Mouse (Mus musculus) G1E (cell line): ENCODE results near the gene Ctnnbl1. TPM values are rescaled to one million over a fixed set of nuclear protein-coding genes. Genes with fewer than 3 reads are reported as not detected.

Experiments
- ATAC-seq: 2 replicates; pipeline ENCODE4 v1.8.0; 2016; ENCODE audit warnings: mild to moderate bottlenecking; ENCODE audit not compliant: insufficient number of reproducible peaks, poor library complexity, low FRiP score, severe bottlenecking; ENCODE audit errors: extremely low read depth
- DNase-seq: peaks from one replicate; pipeline ENCODE4 v3.0.0; 2012; ENCODE audit warnings: low spot score
- H3K27me3 ChIP-seq: 2 replicates; pipeline ENCODE4 v1.6.1; 2012; ENCODE audit warnings: mild to moderate bottlenecking, low read length, inconsistent platforms; ENCODE audit not compliant: insufficient read depth
- H3K36me3 ChIP-seq: replicated peaks from 2 replicates; pipeline ENCODE3; 2012; ENCODE audit warnings: mild to moderate bottlenecking, inconsistent platforms
- H3K4me1 ChIP-seq: 2 replicates; pipeline ENCODE4 v1.6.1; 2012; ENCODE audit warnings: low read depth, low read length, inconsistent platforms, mixed read lengths; ENCODE audit not compliant: insufficient read depth
- H3K4me3 ChIP-seq: 2 replicates; pipeline ENCODE4 v1.5.1; 2012; ENCODE audit warnings: low read depth, mild to moderate bottlenecking, inconsistent platforms, low read length, moderate library complexity, mixed read lengths
- H3K9me3 ChIP-seq: replicated peaks from 2 replicates; pipeline ENCODE4 v1.6.1; 2012; ENCODE audit warnings: inconsistent platforms
- CTCF ChIP-seq: IDR thresholded peaks from 2 replicates; pipeline ENCODE4 v1.5.1; 2012; ENCODE audit warnings: low read depth, low read length, inconsistent platforms, mixed read lengths
- GATA1 ChIP-seq: IDR thresholded peaks from 2 replicates; pipeline ENCODE4 v1.6.1; 2012; ENCODE audit warnings: borderline replicate concordance, low read length, inconsistent platforms, mixed read lengths
- GATA2 ChIP-seq: IDR thresholded peaks from 2 replicates; pipeline ENCODE4 v1.6.1; 2012; ENCODE audit warnings: low read depth, low read length, inconsistent platforms, borderline replicate concordance
- POLR2AphosphoS5 ChIP-seq: IDR thresholded peaks from 2 replicates; pipeline ENCODE4 v1.6.1; 2012; ENCODE audit warnings: low read depth, low read length, inconsistent platforms; ENCODE audit not compliant: insufficient replicate concordance
- TAL1 ChIP-seq: conservative IDR thresholded peaks from 2 replicates; pipeline ENCODE4 v1.6.1; 2012; ENCODE audit warnings: low read depth, low read length, inconsistent platforms, mixed read lengths
- polyA plus RNA-seq: library from polyadenylated mRNA; stranded (reverse); fragments of >175 nt; gene quantifications from 2 replicates; pipeline ENCODE4 v1.2.3, GENCODE M21; 2012
- total RNA-seq, 2 experiments: library from RNA; stranded (forward) in 1 of 2; stranded (reverse) in 1 of 2; fragments of 200-1000 nt in 1 of 2; fragments of >200 nt in 1 of 2; fragmentation: Nextera tagmentation in 1 of 2; gene quantifications; 2 replicates each; pipeline ENCODE4 v1.2.3; 2014 to 2017

Gene Ctnnbl1
- total and polyA plus RNA-seq, 3 experiments: 22.9 to 53.9 (median 32.4) TPM

- ATAC-seq: no peak
- DNase-seq: no peak
- TF ChIP-seq POLR2AphosphoS5: no peak
- TF ChIP-seq GATA1: no peak
- no peak for TF ChIP-seq GATA2
- H3K4me1 ChIP-seq: no peaks in the 10 kb centered on the region; the same call in 1 of the 2 replicates
- H3K4me3 ChIP-seq: no peak overlapping the region
- no peaks in the 10 kb centered on the region for H3K9me3 ChIP-seq
- H3K27me3 ChIP-seq: no peaks in the 10 kb centered on the region
- H3K36me3 ChIP-seq: peaks cover 88% of the 10 kb centered on the region
Observed at GRCm38 (mm10) chr2:157814116-157814964, 77.1 kb downstream of the Ctnnbl1 start.

DNA sequence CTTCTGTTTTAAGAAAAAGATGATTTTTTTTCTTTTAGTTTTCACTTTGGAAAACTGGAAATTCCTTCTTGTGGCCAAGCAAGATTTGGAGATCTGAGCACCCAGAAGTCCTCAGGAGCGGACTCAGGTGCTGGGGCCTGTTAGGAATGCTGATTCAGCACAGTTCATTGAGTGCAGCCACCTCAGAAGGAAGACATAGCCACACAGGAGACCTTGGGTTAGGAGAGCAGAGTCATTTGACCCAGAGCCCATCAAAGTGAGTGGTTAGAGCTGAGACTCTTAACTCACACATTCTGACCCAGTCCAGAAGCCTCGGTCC lies 77.7 kb downstream of the Ctnnbl1 start:
- TF ChIP-seq GATA1: no peak
- TF ChIP-seq CTCF: no peak
- TF ChIP-seq TAL1: no peak
- TF ChIP-seq GATA2: no peak
- TF ChIP-seq POLR2AphosphoS5: no peak
- ATAC-seq: no peak
- H3K36me3 ChIP-seq: peaks cover 90% of the 10 kb centered on the region

GRCm38 (mm10) chr2:157817672-157818071 lies 80.5 kb downstream of the Ctnnbl1 start:
- Histone ChIP-seq H3K4me3 (no peak overlapping the region), H3K27me3 (no peaks in the 10 kb centered on the region), H3K9me3 (no peaks in the 10 kb centered on the region), H3K4me1 (no peaks in the 10 kb centered on the region; the same call in 1 of the 2 replicates), H3K36me3 (peaks cover 87% of the 10 kb centered on the region)
- ATAC-seq (no peak), DNase-seq (no peak)
- TF ChIP-seq GATA1 (no peak), TAL1 (no peak), POLR2AphosphoS5 (no peak), CTCF (no peak), GATA2 (no peak)

More for the DNA sequence above, 77.7 kb downstream of the Ctnnbl1 start:
- DNase-seq: no peak
- Histone ChIP-seq H3K9me3 (no peaks in the 10 kb centered on the region), H3K4me3 (no peak overlapping the region), H3K27me3 (no peaks in the 10 kb centered on the region), H3K4me1 (no peaks in the 10 kb centered on the region; the same call in 1 of the 2 replicates)

- TF ChIP-seq POLR2AphosphoS5 (no peak), GATA1 (no peak), GATA2 (no peak), CTCF (no peak), TAL1 (no peak)
- DNase-seq: no peak
- no peaks in the 10 kb centered on the region; the same call in 1 of the 2 replicates for H3K4me1 ChIP-seq
Observed at GRCm38 (mm10) chr2:157818576-157819320, 81.5 kb downstream of the Ctnnbl1 start.

GRCm38 (mm10) chr2:157819401-157819800 lies 82.2 kb downstream of the Ctnnbl1 start:
- H3K36me3 ChIP-seq: peaks cover 85% of the 10 kb centered on the region
- H3K4me3 ChIP-seq: no peak overlapping the region
- ATAC-seq: no peak
- no peaks in the 10 kb centered on the region; the same call in 1 of the 2 replicates for H3K4me1 ChIP-seq
- H3K27me3 ChIP-seq: no peaks in the 10 kb centered on the region
- TF ChIP-seq GATA1: no peak
- H3K9me3 ChIP-seq: no peaks in the 10 kb centered on the region
- no peak for DNase-seq

More at GRCm38 (mm10) chr2:157818576-157819320, 81.5 kb downstream of the Ctnnbl1 start:
- no peak overlapping the region for H3K4me3 ChIP-seq
- no peaks in the 10 kb centered on the region for H3K9me3 ChIP-seq
- no peak for ATAC-seq
- H3K27me3 ChIP-seq: no peaks in the 10 kb centered on the region
- peaks cover 84% of the 10 kb centered on the region for H3K36me3 ChIP-seq

GRCm38 (mm10) chr2:157821259-157821658 lies 84.1 kb downstream of the Ctnnbl1 start:
- TF ChIP-seq POLR2AphosphoS5 (no peak), TAL1 (no peak), CTCF (no peak), GATA2 (no peak), GATA1 (no peak)
- no peaks in the 10 kb centered on the region; the same call in 1 of the 2 replicates for H3K4me1 ChIP-seq
- no peaks in the 10 kb centered on the region for H3K27me3 ChIP-seq
- no peaks in the 10 kb centered on the region for H3K9me3 ChIP-seq
- DNase-seq (no peak), ATAC-seq (no peak)
- H3K36me3 ChIP-seq: peaks cover 85% of the 10 kb centered on the region
- no peak overlapping the region for H3K4me3 ChIP-seq
